Mouse (Mus musculus) cerebellum, postnatal 25 days (tissue): ENCODE data around the gene Pde4d.

Experiments used
- DNase-seq, 2 experiments: peaks; one replicate each; pipeline ENCODE4 v3.0.0; 2021; ENCODE audit warnings: mixed read lengths in 2 of 2

The Pde4d gene

GRCm38 (mm10) chr13:108836314-108836713 is 386.6 kb downstream of the Pde4d start:
- DNase-seq: peak; percentile 47 to 59

GRCm38 (mm10) chr13:108839142-108839541 is 389.4 kb downstream of the Pde4d start:
- DNase-seq: no peak

GRCm38 (mm10) chr13:108854090-108854489 is 404.3 kb downstream of the Pde4d start:
- DNase-seq: no peak

GRCm38 (mm10) chr13:108856776-108857435 is 407.2 kb downstream of the Pde4d start:
- peak; percentile 41 to 53 for DNase-seq

GRCm38 (mm10) chr13:108859336-108859735 is 409.6 kb downstream of the Pde4d start:
- DNase-seq: no peak

- no peak for DNase-seq
These were observed 411.0 kb downstream of the Pde4d start for GRCm38 (mm10) chr13:108860737-108861136.

- DNase-seq: no peak
These were observed 412.0 kb downstream of the Pde4d start for GRCm38 (mm10) chr13:108861707-108862106.

- DNase-seq: no peak
These were observed 412.4 kb downstream of the Pde4d start for GRCm38 (mm10) chr13:108862173-108862572.

- no peak for DNase-seq
These were observed 450.4 kb downstream of the Pde4d start for GRCm38 (mm10) chr13:108900160-108900559.

GRCm38 (mm10) chr13:108905121-108905520 is 455.4 kb downstream of the Pde4d start:
- no peak for DNase-seq

- DNase-seq: no peak
These were observed 459.4 kb downstream of the Pde4d start for GRCm38 (mm10) chr13:108909193-108909592.

GRCm38 (mm10) chr13:108914626-108915025 is 464.9 kb downstream of the Pde4d start:
- DNase-seq: peak in 1 of 2 experiments; percentile 22

GRCm38 (mm10) chr13:108921146-108921545 is 471.4 kb downstream of the Pde4d start:
- peak in 1 of 2 experiments; percentile 6 for DNase-seq

GRCm38 (mm10) chr13:108934854-108935253 is 485.1 kb downstream of the Pde4d start:
- no peak for DNase-seq

- no peak for DNase-seq
These were observed 487.5 kb downstream of the Pde4d start for GRCm38 (mm10) chr13:108937272-108937671.

GRCm38 (mm10) chr13:108952911-108953310 is 503.2 kb downstream of the Pde4d start:
- no peak for DNase-seq

- DNase-seq: no peak
These were observed 506.3 kb downstream of the Pde4d start for GRCm38 (mm10) chr13:108956059-108956458.

GRCm38 (mm10) chr13:108964056-108964455 is 514.3 kb downstream of the Pde4d start:
- no peak for DNase-seq

- DNase-seq: no peak
These were observed 531.4 kb downstream of the Pde4d start for GRCm38 (mm10) chr13:108981144-108981543.

GRCm38 (mm10) chr13:108998739-108999138 is 549.0 kb downstream of the Pde4d start:
- DNase-seq: no peak

- no peak for DNase-seq
These were observed 575.0 kb downstream of the Pde4d start for GRCm38 (mm10) chr13:109024703-109025102.

- DNase-seq: peak; percentile 58 to 66
These were observed 597.4 kb downstream of the Pde4d start for GRCm38 (mm10) chr13:109047126-109047525.

- DNase-seq: no peak
These were observed 603.1 kb downstream of the Pde4d start for GRCm38 (mm10) chr13:109052805-109053204.

- DNase-seq: peak; percentile 76 to 80
These were observed 603.7 kb downstream of the Pde4d start for GRCm38 (mm10) chr13:109053242-109054018.
